Mouse (Mus musculus) cerebellum, adult 9-10 months (tissue): ENCODE measurements around the gene Tmem205.

ENCODE experiments used
- DNase-seq: peaks from one replicate; pipeline ENCODE4 v3.0.0; 2022

Gene Tmem205

DNA sequence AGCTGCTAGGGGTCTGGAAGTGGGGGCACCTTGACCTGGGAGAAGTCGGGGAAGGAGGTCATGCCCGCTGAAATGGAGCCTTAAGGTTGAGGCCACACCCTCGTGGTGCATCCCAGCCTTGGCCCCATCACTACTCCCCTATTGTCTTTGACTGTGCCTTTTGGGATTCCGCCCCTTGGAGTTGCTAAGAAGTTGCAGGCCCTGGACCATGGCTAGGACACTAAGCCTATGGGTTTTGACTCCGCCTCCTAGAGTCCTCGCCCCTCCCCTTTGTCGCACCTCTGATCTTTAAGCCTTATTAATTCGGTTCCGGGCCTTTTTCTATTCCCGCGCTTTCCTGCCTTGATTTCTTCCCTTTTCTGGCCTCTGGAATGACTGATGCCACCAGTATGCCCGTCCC lies 16.3 kb upstream of the Tmem205 start:
- no peak for DNase-seq

DNA sequence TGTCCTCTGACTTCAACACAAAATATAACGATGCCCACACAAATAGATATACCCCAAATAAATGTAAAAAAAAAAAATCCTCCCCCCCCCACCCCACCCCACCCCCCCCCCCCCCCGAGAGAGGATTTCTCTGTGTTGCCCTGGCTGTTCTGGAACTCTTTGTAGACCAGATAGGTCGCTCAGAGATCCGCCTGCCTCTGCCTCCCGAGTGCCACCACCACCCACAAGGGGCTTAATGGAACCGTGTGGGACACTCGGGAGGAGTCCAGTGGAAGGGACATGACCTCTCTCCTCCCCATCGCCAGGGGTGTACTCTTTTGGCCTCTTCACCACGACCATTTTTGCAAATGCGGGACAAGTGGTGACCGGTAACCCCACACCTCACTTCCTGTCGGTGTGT lies 15.7 kb upstream of the Tmem205 start:
- no peak for DNase-seq

DNA sequence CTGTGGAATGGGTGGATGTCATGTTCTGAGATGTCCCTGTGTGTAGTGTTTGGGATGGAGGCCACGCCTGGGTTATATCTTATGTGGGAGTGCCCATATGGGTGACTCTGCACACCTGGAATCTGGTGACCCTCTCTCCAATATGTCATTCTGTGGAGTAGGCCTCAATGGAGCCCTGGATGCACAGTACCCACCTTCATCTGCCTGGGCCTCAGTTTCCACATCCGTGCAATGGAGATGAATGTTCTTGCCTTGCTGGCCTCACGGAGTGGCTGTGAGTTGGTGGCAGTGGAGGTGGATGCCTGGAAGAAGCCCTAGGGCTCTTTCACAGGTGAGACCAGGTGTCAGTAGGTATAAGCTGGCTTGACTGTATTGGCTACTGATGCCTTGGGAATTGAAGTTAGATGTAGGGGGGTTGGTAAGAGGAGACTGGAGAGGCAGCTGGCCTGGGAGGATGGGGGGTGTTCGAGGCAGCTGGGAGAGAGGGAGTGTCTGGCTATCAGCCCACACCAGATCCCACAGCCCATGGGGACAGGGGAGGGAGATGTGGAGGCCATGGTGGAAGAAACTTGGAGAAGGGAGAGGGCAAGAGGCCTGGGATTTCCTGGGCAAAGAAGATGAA lies 11.0 kb upstream of the Tmem205 start:
- no peak for DNase-seq

DNA sequence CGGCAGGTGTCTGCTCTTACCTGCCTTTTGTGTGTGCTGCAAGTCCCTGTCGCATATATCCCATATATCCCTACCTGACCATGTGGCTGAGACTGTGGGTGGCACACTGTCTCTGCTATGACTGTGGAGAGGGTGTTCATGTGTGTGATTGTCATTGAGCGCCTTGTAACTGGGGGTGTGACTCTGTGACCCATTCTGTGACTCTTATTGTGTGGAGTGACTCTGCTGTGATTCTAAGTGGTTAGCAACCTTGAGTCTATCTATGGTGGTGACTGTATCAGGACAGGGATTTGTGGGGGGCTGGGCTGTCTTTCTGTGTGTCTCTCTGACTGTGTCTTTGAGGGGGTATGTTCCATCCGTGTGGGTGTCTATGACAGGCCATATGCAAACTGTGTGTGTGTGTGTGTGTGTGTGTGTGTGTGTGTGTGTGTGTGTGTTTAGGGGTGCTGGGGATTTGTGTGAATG lies 10.4 kb upstream of the Tmem205 start:
- no peak for DNase-seq

DNA sequence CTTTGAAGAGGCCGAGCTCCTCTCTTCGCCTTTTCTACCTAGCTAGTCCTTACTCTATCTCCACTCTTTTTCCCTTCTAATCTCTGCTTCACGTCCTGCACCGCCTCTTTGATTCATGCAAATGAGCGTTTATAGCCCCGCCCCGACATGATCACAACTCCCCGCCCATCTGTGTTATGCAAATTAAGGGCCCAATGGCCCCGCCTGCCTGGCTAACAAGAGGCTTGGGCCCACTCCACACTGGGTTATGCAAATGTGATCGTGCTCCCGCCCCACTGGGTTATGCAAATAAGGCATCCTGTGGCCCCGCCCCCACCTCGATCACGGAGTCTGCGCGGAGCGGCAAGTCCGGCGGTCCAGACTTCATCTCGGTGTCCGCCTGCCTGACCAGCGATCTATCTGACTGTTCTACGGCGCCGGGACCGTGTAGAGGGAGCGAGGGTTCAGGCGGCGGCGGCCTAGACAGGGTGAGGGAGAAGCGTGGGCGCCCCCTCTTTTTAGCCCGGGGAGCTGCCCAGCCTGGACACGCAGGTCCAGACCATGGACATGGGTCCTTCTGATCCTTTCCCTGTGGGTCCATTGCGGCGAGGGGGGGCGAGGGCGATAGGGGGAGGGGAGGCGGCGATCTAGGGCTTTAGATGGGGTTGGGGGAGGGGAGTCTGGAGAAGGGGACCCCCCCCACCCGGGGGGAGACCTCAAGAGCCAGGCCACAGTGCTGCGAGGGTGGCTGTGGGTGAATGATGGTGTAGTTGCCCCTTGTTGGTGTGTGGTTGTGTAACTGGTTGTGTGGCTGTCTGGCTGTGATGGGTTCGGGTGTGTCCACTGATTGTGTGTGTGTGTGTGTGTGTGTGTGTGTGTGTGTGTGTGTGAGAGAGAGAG lies 9.6 kb upstream of the Tmem205 start, which contains the start of gene Plppr2:
Gene Plppr2 (plus strand): TSS at position 342 of the 879 bp plus-strand sequence.
- DNase-seq, result peak; percentile 100

DNA sequence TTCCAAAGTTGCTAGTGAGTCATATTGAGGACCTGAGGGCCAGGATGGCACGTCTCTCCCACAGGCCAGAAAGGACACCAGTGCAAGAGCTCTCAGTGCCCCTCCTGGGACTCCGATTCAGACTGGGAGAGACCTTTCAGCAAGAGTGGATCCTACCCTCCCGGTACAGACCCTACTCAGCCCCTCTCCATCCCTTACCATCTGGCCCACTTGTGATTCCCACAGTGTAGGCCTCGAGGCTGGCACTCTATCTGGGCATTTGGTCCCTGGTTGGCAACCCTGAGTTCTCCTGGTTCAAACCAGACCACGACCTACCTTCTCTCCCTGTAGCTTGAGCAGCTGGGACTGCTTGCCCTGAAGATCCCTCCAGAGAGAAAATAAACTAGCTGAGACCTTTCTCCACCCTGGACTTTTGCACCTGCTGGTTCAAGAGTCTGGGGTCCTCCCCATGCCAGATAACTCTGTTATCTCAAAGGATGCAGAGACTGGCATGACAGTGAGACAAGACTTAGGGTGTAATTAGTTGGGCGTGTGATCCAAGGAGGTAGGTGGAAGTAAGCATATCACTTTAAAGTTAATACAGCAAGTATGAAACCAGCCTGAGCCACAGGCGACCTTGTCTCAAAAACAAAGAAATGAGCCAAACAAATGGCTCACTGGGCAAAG lies 8.2 kb upstream of the Tmem205 start:
- DNase-seq, result no peak

DNA sequence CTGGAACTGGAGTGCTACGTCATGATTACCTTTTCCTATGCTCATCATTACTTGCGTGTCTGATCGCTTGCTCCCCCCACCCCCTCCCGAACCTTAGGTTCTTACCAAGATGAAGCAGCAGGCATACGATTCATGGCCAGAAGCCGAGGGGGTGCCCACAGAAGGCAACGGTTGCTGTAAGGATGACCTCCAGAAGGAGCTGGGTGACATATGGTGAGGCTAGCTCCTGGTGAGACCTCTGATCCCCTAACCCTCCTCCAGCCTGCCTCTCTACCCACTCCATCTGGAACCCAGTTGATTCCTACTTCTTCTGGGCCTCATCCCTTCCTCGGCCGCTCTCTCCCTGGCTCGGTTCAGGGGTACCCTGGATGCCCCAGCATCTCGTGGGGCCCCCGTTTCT lies 6.7 kb upstream of the Tmem205 start:
- DNase-seq, result no peak

DNA sequence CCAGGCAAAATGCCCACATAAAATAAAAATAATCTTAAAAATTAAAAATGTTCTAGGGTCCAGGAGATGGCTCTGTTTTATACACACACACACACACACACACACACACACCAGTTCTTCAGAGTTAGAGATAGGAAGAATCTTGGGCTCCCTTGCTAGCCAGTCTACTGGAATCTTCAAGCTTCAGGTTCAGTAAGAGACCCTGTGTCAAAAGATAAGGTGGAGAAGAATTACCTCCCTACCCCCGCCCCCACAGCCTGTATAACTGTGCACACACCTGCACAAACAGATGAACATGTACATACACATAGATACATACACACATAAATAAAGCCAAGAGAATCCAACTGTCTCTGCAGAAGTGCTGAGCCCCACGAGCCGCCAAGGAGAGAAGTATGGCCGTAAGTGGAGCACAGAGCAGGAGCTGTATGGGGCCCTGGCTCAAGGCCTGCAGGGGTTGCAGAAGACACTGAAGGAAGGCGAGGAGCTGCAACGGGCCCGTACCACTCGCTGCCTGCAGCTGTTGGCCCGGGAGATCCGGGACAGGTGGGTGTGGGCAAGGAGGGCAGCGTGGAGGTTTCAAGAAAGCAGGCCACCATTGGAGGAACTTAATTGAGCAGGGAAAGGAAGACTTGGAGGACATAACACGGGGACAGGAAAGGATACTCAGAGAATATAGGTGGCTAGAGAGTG lies 5.2 kb upstream of the Tmem205 start:
- no peak for DNase-seq

DNA sequence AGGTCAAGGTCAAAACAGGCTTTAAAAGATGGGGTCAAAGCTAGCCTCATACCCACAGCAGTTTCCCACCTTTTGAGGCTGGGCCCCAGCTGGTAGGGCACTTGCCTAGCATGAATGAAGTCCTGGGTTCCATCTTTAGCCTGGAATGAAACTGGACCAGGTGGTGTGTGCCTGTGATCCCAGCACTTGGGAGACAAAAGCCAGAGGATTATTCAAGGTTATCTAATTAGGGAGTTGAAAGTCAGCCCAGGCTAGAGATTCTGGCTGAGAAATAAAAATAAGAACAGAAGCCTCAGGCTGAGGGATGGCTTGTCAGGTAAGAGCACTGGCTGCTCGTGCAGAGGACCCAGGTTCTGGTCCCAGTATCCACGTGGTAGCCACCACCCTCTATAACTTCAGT lies 4.7 kb upstream of the Tmem205 start:
- peak; percentile 66 for DNase-seq

DNA sequence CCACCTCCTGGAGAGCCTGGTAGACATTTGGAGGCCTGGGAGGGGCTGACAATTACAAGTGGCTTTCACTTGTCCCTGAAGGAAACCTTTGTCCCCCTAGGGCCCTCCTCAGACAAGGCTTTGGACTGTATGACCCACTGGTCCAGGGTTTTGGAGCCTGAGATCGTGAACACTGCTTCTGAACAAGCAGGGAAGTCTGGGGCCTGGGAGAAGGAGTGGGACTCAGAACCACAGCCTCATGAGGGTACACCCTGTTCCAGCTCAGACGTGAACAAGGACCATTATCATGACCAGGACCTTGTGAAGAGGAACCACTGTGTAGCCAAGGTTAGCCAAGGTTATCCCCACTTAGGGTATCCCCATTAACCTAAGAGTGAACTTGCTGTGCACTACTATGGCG lies 1.9 kb upstream of the Tmem205 start:
- DNase-seq, result no peak

DNA sequence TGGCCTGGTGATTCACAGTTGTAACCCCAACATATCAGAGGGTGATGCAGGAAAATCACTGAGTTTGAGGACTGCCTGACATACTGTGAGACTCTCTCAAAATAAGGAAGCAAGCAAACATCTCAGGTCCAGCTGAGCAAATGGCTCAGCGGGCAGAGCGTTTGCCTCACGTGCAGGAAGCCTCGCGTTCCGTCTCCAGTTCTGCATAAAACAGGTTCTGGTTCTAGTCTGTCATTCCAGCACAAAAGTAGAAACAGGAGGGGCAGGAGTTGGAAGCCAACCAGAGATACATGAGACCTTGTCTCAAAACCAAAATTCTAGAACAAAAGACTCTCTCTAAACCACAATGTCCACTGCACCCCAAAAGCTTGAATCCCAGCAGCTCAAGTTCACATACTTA lies 572 bp downstream of the Tmem205 start:
- no peak for DNase-seq

DNA sequence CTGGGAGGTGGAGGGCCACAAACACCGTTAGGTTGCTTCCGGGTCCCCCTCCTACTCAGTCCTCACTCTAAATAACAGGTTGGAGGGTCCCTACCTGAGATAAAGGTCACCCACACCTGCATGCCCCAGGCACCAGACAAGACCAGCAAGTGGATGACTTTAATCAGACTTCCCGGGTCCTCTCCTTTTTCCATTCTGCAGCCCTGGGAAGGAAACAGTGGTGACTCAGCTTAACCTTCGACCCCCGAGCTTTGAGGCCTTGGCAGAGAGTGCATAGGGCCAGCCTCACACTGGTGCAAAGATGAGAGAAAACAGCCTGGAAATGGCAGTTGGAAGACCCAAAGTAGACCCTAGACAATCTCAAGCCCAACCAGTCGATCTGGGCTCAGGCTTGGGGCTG lies 1.2 kb downstream of the Tmem205 start:
- DNase-seq, result no peak

DNA sequence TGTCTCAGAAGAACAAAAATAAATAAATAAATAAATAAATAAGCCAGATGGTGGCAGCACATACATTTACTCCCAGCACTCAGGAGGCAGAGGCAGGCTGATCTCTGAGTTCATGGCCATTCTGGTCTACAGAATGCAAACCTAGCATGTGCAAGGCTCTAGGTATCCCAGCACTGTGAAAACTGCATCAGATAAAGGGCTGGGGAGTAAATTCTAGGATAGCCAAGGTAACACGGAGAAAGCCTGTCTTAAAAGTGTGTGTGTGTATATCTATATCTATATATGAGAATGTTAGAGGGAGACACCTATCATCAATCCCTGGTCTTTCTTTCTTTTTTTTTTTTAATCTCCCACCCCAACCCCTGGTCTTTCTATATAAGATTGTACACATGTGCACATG lies 1.9 kb downstream of the Tmem205 start:
- no peak for DNase-seq

DNA sequence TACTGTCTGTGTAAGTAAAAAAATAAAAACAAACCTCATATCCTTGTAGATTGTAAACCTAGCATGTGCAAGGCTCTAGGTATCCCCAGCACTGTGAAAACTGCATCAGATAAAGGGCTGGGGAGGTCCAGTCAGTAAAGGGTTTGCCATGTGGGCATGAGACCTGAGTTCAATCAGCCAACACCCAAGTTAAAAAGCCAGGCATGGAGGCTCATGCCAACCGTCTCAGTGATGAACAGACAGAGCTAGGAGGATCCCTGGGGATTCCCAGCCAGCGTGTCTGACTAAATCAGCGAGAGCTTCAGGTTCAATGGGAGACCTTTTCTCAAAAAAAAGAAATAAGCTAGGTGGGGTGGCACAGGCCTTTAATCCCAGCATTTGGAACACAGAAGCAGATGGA lies 2.3 kb downstream of the Tmem205 start:
- DNase-seq, result no peak

DNA sequence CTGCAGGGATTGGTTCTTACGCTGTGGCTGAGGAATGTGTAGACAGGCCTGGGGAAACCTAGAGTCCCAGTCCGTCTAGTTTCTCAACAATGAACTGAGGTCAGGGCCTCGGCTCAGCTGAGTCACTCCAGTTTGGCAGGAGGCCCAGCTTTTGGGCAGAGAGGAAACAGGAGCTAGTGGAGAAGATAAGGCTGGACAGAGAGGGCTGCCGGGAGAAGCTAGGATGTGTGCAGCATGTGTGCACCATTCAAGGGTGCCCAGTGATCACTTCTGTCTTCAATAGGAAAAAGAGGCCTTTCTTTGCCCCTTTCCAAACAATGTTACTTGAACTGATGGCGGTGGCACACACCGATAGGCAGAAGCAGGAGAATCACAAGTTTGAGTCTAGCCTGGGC lies 3.3 kb downstream of the Tmem205 start:
- no peak for DNase-seq

DNA sequence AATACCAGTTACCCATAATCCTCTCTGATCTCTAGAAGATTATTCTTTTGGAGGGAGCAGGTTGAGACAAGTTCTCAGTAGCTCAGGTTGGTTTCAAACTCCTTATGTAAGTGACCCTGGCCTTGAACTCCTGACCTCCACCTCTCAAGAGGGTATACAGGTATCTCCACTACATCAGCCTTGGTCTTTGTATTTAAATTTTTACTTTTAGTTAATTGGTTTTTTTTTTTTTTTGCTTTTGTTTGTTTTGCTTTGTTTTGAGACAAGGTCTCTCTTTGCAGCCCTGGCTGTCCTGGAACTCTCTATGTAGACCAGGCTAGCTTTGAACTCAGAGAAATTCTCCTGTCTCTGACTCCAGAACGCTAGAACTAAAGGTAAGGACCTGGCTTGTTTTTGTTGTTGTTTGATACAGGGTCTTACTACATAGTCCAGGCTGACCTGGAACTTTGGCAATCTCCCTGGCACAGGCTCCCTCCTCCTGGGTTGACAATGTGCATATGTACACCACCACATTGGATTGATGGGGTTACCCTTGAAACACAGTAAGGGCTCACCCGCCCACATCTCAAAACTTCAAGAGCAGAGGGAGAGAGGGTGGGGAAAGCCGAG lies 3.8 kb downstream of the Tmem205 start:
- DNase-seq, result no peak

DNA sequence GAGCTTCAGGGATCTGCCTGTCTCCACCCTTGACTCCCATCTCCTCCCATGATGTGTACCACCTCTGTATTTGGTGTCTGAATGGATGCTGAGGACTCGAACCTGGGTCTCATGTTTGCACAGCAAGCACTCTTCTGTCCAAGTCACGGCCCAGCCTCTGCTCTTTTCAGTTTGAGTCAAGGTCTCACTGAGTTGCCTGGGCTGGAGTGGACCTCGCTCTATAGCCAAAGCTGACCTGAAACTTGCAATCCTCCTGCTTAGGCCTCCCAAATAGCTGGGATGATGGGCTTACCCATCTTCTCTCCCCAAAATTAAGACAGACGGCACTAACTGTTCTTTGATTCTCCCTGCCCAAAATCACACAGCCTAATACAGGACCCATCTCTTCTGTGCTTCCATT lies 4.3 kb downstream of the Tmem205 start:
- DNase-seq, result no peak

DNA sequence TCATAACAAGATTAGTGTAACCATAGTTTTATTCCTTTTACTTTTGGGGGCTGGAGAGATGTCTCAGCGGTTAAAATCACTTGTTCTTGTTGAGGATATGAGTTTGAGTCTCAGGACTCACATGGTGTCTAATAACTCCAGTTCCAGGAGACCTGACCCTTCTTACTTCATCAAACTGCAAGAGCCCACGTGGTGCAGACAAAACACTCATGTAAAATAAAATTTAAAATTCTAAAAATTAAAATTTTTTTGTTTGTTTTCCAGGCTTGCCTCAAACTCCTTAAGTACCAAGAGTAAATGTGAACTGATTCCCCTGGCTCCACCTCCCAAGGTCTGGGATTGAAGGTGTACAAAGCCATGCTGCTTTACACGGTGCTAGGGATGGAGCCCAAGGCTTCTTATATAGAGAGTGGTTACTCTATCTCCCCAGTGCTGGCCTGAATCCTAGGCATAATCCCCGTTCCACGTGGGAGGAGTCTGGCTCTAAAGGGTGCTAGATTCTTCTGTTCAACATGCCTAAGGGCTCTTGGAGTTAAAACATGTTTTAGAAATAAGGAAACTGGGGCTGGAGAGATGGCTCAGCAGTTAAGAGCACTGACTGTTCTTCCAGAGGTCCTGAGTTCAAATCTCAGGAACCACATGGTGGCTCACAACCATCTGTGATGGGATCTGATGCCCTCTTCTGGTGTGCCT lies 8.5 kb downstream of the Tmem205 start:
- DNase-seq, result no peak

DNA sequence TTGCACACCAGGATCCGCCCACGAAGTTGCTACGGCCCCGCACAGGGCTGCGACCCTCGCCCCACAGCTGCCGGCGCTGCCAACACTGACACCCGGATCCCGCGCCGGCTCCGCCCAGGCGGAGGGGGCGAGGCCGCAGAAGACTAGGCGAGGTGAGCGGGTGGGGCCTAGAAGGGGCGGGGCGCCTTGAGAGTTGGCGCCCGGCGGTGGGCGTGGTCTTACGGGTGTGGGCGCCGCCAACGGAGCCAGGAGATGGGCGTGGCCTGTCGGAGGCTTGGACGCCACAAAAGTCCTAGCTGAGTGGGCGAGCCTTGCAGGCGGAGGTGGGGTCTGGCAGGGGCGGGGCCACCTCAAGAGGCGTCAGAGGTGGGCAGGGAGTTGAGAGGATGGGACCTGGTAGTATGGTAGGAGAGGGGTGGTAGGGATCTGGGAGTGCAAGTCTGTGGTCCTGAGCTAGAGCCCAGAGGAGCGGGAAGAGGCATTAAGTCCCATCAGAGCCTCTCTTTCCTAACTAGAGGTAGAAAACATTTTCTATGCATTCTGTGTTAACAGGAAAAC lies 9.2 kb downstream of the Tmem205 start, which contains the start of gene Rab3d:
Gene Rab3d (minus strand): TSS at position 158 of the 558 bp plus-strand sequence.
- DNase-seq, result peak; percentile 89

DNA sequence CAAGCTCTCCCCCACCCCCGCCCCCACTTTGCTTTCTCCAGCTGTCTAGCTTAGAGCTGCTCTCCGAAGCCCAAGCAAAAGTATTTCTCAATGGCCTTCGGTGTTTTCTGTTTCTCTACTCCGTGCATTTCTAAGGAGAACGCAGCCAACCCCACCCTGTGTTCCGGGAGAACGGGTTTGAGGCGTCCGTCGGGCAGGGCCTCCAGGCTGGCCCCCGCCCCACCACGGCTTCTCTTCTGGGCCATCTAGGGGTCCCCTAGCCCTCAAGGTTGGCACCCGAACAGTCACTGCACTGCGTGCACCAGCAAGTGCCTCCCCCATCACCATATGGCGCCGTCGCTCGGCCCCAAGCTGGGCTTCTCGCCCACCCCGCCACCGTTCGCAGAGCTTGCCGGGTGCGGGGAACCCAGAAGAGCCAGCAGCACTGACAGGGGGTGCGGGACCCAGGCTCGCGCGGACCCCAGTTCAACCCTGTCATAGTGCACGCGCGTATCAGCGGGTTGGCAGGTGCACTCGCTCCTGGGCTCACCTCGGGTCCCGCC lies 9.8 kb downstream of the Tmem205 start:
- no peak for DNase-seq

DNA sequence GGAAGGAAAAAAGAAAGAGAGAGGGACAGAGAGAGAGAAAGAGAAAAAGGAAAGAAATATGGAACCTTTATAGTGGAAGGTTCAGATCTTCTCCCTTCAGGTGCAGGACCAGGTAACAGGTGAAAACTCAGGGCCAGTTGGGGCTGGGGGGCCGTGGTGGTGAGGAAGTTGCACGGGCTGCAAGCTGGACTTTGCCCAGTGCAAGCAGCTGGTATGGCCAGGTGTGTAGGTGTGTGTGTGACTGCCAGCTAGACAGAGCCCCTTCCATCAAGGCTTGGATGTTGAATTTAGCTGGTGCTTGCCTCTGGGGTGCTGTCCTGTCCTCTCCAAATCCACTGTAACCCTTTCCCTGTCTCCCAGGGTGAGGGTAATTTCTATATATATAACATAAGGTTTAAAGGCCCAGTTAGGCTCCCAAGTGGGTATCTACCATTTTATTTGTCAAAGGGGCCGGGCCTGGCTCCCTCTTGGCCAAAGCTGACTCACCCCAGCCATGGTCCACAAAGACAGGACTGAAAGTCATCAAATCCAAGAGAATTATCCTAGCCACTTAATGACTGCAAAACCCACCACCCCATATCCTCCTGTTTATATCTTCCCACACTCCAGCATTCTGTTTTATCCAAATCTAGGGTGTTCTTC lies 10.4 kb downstream of the Tmem205 start:
- DNase-seq, result no peak
